Mouse (Mus musculus) telencephalon, adult 2 months (tissue): ENCODE measurements around the gene Clec11a.
A peak's percentile ranks its signal among the peaks of the same experiment; 100 is the strongest.

ENCODE experiments used
- DNase-seq: peaks from one replicate; pipeline ENCODE4 v3.0.0-alpha.2; 2011; ENCODE audit warnings: low read depth, low spot score

Gene Clec11a

GRCm38 (mm10) chr7:44280959-44281358, 25.7 kb downstream of the Clec11a start:
- peak; percentile 31 for DNase-seq

GRCm38 (mm10) chr7:44277250-44277622, 29.5 kb downstream of the Clec11a start:
- DNase-seq: peak; percentile 22

GRCm38 (mm10) chr7:44276461-44277249, 30.0 kb downstream of the Clec11a start:
- no peak for DNase-seq

- no peak for DNase-seq
Measured at GRCm38 (mm10) chr7:44275546-44275945, 31.2 kb downstream of the Clec11a start.

GRCm38 (mm10) chr7:44274096-44274495, 32.6 kb downstream of the Clec11a start:
- no peak for DNase-seq

- DNase-seq: no peak
Measured at GRCm38 (mm10) chr7:44273446-44273845, 33.3 kb downstream of the Clec11a start.

- no peak for DNase-seq
Measured at GRCm38 (mm10) chr7:44272546-44272945, 34.2 kb downstream of the Clec11a start.

- no peak for DNase-seq
Measured at GRCm38 (mm10) chr7:44271309-44271708, 35.4 kb downstream of the Clec11a start.

- no peak for DNase-seq
Measured at GRCm38 (mm10) chr7:44269397-44269796, 37.3 kb downstream of the Clec11a start.

GRCm38 (mm10) chr7:44268117-44268516, 38.6 kb downstream of the Clec11a start:
- no peak for DNase-seq

- DNase-seq: peak; percentile 86
Measured at GRCm38 (mm10) chr7:44262791-44263643, 43.7 kb downstream of the Clec11a start.

- no peak for DNase-seq
Measured at GRCm38 (mm10) chr7:44261147-44261546, 45.6 kb downstream of the Clec11a start, which contains the start of gene Gm15517. TSS of gene Gm15517 (plus strand) at chr7:44261447.

GRCm38 (mm10) chr7:44260410-44260809, 46.3 kb downstream of the Clec11a start:
- no peak for DNase-seq

GRCm38 (mm10) chr7:44257278-44257677, 49.4 kb downstream of the Clec11a start, which contains the start of gene Acp4:
TSS of gene Acp4 (minus strand) at chr7:44257378.
- no peak for DNase-seq

- DNase-seq: no peak
Measured at GRCm38 (mm10) chr7:44254930-44255329, 51.8 kb downstream of the Clec11a start.

- DNase-seq: no peak
Measured at GRCm38 (mm10) chr7:44253023-44253616, 53.6 kb downstream of the Clec11a start.
